Mouse (Mus musculus) CD4-positive, CD25-positive, alpha-beta regulatory T cell, adult 2 months (primary cell): ENCODE results near the gene Rfesd.
A peak's percentile ranks its signal among the peaks of the same experiment; 100 is the strongest.

ENCODE experiments used
- DNase-seq: peaks from one replicate; pipeline ENCODE4 v3.0.0-alpha.2; 2012; ENCODE audit warnings: low read depth, low spot score

The Rfesd gene

GRCm38 (mm10) chr13:76017974-76018843, at the start of gene Rfesd:
TSS of gene Rfesd (minus strand) at chr13:76018719.
- DNase-seq: peak; percentile 99

DNA sequence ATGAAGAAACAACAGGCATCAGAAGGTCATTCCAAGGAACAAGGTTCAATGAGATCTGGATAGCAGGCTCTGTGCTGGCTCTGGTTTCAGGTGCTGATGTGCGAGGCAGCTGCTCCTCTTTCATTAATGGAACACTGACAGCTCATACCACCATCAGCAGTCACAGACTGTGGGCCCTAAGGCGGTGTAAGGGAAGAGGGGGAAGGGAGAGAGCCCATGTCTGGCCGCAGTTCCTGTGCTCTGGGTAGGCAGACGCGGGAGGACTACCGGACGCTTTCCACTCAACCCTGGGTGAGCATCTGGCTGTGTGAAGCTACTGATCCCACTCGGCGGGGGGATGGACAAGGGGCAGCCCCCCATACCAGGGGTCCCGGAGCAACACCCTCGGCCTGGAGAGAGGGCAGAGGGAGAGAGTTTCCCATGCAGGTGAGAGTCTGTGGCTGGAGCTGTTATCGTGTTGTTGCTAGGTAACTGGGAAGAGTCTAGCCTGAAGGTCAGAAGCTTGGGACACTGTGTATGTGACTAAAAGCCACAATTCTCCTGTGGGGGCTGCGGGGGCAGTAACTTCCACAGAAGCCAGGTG, 45.9 kb upstream of the Rfesd start:
- no peak for DNase-seq

DNA sequence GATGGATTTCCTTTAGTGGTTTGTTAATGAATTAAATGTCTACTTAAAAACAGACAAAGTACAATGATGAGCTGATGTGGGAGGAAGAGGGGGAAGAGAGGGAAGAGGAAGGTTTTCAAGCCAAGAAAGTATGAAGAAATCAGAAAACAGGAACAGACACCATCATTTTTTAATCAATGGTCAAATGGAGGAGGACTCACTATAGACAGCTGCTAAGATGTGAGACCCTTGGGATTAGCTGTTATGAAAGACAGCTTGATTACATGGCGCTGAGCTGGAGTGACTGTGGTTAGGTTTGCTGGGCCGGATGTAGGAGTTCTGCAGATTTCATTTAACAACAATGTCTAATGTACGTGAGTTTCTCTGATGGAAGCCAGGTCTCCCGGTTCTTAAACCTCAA, 45.0 kb upstream of the Rfesd start:
- DNase-seq: no peak

DNA sequence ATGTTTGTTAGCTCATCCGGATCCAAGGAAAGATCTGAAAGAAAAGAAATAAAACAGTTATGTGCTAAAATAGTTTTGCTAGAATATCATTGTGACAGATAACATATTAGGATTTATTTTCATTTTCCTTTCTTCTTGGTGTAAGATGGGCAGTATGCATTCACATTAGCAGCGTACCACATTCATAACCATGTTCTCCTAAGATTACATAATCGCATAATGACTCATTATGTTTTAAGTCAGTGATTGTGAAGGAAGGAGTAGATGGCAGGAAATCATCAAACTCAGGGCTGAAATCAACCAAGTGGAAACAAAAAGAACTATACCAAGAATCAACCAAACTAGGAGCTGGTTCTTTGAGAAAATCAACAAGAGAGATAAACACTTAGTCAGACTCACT, 44.0 kb upstream of the Rfesd start:
- DNase-seq: no peak

DNA sequence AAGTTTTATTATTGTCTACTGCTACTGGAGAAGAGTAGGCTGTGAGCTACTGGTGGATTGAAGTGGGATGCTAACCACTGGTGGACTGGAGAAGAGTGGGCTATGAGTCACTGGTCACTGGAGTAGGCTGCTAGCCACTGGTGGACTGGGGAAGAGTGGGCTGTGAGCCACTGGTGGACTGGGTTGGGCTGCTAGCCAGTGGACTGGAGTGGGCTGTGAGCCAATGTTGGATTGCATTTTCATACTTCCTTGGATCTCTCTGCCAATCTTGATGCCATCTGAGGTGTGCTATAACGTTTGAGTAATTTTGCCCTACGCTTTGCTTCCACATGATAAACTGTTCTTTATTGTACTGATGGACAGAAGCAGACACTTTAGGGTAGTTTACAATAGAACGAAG, 43.6 kb upstream of the Rfesd start:
- DNase-seq: no peak

GRCm38 (mm10) chr13:76059591-76059990, 41.1 kb upstream of the Rfesd start:
- no peak for DNase-seq

DNA sequence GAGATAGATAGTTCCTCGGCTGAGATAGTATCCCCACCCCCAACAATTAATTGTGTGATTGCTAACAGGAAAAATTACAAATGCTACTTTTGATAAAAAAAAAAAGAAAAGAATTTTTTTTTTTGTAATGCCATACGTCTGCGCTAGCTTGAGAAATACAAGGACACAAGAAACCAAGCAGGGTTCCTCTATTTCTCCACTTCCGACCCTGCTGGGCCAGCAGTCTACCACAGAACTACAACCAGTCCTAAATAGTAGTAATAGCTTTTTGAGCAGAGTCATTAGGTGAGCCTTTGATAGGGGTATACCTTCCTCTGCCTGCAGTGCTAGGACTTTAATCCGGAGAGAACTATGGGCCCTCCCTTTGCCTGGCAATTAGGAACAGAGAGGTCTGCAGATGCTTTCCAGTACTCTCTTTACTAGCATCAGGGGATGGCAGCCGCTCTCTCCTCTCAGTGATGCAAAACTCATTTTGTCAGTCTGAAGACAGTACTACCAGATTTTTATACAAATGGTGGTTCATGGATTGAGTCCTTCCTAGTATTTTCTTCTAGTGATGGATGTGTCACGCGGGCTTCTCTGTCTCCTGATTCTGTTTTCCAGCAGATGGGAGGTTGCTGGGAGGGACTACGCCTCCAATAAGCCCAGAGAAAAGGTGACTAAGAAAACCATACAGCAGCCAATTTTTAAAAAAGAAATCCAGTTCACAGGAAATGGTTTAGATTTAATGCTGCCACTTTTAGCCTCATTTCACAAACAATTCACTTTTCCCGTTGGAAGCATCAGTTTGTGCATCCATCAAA, 38.9 kb upstream of the Rfesd start:
- DNase-seq: no peak

DNA sequence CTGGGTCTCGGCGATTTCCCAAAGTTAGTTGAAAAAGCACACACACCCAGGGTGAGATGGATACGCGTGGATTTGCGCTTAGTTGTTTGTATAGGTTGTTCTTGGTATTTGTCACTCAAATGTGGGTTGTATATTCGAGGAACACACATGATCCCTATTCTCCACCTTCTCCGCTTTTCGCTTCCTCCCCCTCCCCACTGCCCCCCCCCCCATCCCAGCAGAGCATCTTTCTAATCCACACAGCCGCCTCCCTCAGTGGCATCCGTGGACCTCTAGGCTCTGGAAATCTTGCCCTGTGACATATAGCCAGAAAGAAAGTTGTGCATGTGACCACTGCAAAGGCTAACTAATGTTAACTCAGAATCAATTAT, 38.4 kb upstream of the Rfesd start, which contains the start of gene Gpr150:
Gene Gpr150 (minus strand): TSS at position 101 of the 371 bp plus-strand sequence.
- no peak for DNase-seq

DNA sequence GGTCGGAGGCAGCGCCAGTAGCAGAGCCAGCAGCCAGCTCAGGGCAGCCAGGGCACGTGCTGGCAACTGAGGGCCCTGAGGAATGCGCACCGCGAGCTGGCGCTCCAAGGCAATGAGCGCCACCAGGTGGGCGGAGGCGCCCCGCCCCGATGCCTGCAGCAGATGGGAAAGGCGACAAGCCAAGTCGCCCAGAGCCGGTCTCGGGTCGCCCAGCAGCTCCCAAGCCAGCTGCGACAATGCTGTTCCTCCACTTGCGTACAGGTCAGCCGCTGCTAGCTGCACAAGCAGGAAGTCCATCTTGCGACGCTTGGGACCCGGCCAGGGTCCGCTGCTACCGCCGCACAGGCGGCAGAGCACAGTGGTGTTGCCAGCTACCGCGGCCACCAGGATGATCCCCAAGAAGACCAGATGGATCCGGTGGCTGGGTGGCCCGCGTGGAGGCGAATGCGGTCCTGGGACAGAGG, 37.8 kb upstream of the Rfesd start:
- peak; percentile 69 for DNase-seq

DNA sequence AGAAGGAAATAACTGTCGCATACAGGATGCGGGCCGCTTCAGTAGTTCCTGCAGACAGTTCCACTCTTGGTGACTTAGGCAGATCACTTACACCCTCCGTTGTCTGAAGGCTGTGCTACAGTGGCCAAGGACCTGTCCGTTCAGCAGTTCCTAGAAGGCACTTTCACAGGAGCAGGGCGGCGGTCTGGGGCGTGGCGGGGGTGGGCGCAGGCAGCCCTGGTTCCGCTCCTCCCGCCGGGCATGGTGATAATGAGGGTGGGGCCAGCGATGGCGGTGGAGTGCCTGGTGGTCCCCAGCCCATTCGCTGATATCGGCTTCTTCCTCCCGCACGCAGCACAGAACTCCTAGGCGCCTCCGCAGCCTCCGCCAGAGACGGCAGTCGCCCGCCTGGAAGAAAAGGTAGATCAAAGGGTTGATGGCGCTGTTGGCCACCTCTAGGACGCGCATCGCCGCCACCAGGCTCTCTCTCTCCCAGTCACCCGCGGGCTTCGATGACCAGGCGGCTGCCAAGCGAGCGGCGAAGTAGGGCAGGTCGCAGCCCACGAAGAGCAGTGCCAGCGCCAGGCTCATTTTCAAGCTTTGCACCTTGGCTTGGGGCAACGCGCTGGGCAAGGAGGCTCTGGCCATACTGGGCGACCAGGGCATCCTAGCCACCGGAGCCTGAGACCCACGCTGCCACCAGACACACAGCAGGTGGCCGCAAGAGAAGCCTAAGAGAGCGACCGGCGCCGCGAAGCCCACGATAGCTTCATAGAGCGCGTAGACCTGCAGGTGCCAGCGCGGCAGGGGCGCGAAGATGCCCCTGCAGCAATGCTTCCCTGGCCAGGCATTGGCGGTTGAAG, 37.1 kb upstream of the Rfesd start:
- peak; percentile 19 for DNase-seq

GRCm38 (mm10) chr13:76044971-76045370, 26.5 kb upstream of the Rfesd start:
- DNase-seq: no peak

- DNase-seq: no peak
These were observed 23.9 kb upstream of the Rfesd start for GRCm38 (mm10) chr13:76042455-76042854.

GRCm38 (mm10) chr13:76024588-76024987, 6.1 kb upstream of the Rfesd start:
- no peak for DNase-seq

- peak; percentile 11 for DNase-seq
These were observed 3.3 kb upstream of the Rfesd start for GRCm38 (mm10) chr13:76021782-76022181.

DNA sequence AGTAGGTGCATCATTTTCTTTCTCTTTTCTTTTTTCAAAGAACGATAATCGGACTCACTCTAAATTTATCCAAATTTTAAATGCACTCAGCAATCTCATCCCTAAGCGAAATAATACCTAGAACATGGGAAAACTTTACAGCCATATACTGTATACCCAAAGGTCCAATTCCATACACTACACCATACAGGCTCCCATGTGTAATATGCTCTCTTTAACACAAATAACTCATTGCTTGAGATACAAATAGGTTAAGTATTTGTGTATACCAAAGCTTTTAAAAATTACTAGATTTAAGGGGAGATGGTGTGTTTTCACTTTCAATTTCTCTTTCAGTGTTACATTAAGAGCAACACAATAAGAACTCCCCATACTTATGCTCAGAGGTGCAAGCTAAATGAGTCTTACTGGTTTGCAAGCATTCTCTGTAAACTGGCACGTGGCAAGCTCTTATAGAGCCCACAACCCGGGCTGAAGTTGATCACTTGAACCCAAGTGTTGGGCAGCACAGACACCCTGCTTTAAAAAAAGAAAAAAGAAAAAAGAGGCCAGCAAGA, 403 bp upstream of the Rfesd start:
- DNase-seq: peak; percentile 39

GRCm38 (mm10) chr13:76017465-76017864, 1.1 kb downstream of the Rfesd start:
- peak; percentile 21 for DNase-seq

DNA sequence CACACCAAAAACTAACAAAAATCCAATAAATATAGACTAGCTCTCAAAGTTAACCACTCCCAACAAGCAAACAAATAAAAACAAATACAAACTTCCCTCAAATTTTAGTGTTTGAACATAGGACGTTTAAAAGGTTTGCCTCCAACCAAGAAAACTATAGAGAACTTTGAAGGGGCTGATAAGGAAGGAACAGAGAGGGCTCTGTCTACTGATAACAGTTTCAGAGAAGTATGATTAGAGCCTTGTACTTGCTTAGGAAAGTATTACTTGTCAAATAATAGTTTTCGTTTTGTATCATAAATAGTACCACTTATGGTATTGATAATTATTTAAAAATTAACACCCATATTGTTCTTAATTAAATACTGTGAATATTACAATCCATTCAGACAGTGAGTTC, 4.0 kb downstream of the Rfesd start:
- DNase-seq: no peak

DNA sequence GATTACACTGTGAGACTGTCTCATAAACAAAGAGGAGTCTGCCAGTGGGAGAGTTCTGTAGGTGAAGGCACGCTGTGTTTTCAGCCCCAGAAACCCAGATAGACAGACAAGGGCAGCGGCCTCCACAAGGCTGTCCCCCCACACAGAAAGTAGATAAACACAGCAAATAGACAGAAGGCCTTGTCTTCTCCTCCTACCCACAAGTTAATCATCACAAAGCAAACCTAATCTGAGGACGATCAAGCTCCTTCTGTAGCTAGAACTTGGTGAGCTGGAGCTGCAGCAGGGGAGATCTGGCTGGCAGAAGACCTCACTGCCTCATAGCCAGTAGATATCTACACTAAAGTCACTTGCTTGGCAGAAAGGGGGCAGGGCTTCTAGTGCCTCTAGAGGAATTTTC, 15.2 kb downstream of the Rfesd start:
- DNase-seq: no peak

DNA sequence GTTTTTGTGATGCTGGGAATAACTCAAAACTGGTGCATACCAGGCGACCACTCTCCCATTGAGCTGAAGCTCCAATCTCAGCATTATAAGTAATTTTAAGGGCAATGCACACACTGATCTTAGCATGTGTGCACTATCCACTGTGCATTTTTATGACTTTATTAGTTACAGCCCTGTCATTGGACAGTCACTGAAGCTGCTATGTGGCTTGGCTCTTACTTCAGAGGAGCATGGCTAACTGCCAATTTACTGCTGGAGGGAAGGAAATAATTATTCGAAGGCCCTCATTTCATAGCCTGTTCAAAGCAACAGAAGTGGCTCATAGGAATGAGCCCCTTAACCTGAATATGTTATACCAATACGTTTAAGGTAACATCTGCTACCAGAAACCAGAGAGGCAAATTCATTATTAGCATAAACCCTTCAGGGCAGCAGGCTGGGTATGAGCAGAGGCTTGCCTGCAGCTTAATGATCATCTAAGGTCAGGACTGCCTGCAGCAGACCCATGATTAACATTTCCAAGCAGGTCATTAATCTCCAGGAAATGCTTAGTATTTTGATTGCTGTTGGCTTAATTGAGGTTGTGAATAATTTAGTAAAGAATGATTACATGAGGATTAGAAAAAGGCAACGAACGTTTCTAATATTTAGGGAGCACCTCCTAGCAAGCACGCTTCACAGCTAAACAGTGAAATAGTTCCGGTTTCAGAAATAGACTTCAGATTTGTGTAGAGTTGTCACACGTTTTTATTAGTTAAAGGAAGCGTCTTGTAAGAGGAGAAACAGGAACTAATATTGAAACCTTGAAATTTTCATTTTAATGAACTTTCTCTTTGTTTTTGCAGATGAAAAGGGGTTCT, 26.1 kb downstream of the Rfesd start:
- no peak for DNase-seq

- DNase-seq: no peak
These were observed 30.4 kb downstream of the Rfesd start for GRCm38 (mm10) chr13:75988096-75988495.
